Mouse (Mus musculus): ENCODE results near the gene Cadm4.

- no peak for TF ChIP-seq CTCF (conservative IDR thresholded peaks at IDR 0.05; ENCODE audit: low read length)
- TF ChIP-seq NANOG (IDR thresholded peaks at IDR 0.05; ENCODE audit: borderline replicate concordance, low read length) = no peak
Measured at GRCm38 (mm10) chr7:24504868-24505267, 23.0 kb downstream of the Cadm4 start.

Data from E14TG2a.4 (cell line).